Mouse (Mus musculus) neural tube, embryonic 12.5 days (tissue): ENCODE data around the gene Arl6ip5. TPM values are rescaled to one million over a fixed set of nuclear protein-coding genes. Genes with fewer than 3 reads are reported as not detected.
"Not testable (repeated sequence)": the region's sequence is repeated elsewhere in the genome, so short reads cannot be mapped to it uniquely, and the experiment has no call there.

Experiments
- ATAC-seq: fragments of 200-750 bp; cut with Nextera tagmentation; 2 replicates; pipeline ENCODE4 v1.8.0; 2017; ENCODE audit warnings: low read depth, mild to moderate bottlenecking, moderate TSS enrichment, moderate library complexity; ENCODE audit not compliant: low FRiP score
- H3K27ac ChIP-seq: fragments of 300-500 bp; sonication (generic); 2 replicates; pipeline ENCODE4 v1.5.1; 2016
- H3K27me3 ChIP-seq: fragments of 300-500 bp; sonication (generic); replicated peaks from 2 replicates; pipeline ENCODE4 v1.6.1; 2016; ENCODE audit warnings: mild to moderate bottlenecking
- H3K36me3 ChIP-seq: fragments of 300-500 bp; sonication (generic); 2 replicates; pipeline ENCODE4 v1.6.1; 2016; ENCODE audit warnings: mild to moderate bottlenecking
- H3K4me1 ChIP-seq: fragments of 300-500 bp; sonication (generic); 2 replicates; pipeline ENCODE4 v1.6.1; 2016
- H3K4me2 ChIP-seq: fragments of 300-500 bp; sonication (generic); replicated peaks from 2 replicates; pipeline ENCODE4 v1.6.1; 2016; ENCODE audit warnings: mild to moderate bottlenecking
- H3K4me3 ChIP-seq: fragments of 300-500 bp; sonication (generic); 2 replicates; pipeline ENCODE4 v1.5.1; 2016
- H3K9ac ChIP-seq: fragments of 300-500 bp; sonication (generic); 2 replicates; pipeline ENCODE4 v1.6.1; 2016; ENCODE audit warnings: mild to moderate bottlenecking
- H3K9me3 ChIP-seq: fragments of 300-500 bp; sonication (generic); 2 replicates; pipeline ENCODE4 v1.6.1; 2016; ENCODE audit warnings: mild to moderate bottlenecking
- WGBS: fragments of 180-500 bp; shearing (Covaris S2); methylation state at CpG from one replicate; pipeline ENCODE4 v1.1.7; 2016; 5-methylcytosine and 5-hydroxymethylcytosine counted together
- polyA plus RNA-seq: library from polyadenylated mRNA; unstranded; fragments of >200 nt; fragmentation: Nextera tagmentation; extraction: Ambion mirVana; gene quantifications from 2 replicates; pipeline ENCODE4 v1.2.1, GENCODE M21; 2016

Gene Arl6ip5
- polyA plus RNA-seq, 1 experiment from 2014 or later = 81.3 TPM

DNA sequence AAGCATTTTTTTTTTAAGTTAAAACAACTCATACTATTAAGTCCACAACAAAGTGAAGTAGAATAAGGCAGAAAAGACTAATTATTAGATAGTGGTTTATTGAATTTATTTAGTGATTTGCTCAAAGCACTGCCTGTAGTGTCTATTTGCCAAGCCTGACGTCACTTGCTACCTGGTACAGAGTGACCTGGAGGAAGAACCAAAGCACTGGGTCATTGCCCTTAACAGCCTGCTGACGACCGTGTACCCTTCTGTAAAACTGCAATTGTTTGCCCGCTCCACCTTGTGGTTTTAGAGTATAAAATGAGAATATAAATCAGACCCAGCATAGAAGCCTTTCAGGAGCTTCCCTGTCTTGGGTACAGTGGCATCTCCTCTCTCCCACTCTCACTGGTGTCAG, 51.7 kb downstream of the Arl6ip5 start:
- H3K4me3 ChIP-seq = no peak overlapping the region
- no peak overlapping the region for H3K9ac ChIP-seq
- WGBS = 49% methylated on average over 4 of the region's 4 CpGs
- H3K27me3 ChIP-seq = no peaks in the 10 kb centered on the region
- no peak for ATAC-seq
- no peaks in the 10 kb centered on the region for H3K4me1 ChIP-seq
- H3K9me3 ChIP-seq = no peaks in the 10 kb centered on the region
- H3K4me2 ChIP-seq = no peak overlapping the region
- H3K36me3 ChIP-seq = no peaks in the 10 kb centered on the region
- H3K27ac ChIP-seq = no peak overlapping the region

DNA sequence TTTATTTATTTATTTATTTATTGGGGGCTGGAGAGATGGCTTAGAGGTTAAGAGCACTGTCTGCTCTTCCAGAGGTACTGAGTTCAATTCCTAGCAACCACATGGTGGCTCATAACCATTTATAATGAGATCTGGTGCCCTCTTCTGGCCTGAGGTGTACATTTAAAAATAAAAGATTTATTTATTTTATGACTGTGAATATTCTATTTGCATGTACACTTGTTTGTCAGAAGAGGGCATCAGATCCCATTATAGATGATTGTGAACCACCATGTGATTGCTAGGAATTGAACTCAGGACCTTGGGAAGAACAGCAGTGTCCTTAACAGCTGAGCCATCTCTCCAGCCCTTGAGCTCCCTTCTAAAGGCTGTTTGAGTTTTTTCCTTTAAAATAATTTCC, 53.3 kb downstream of the Arl6ip5 start:
- H3K4me3 ChIP-seq, H3K27me3 ChIP-seq, H3K9ac ChIP-seq, H3K9me3 ChIP-seq, H3K4me1 ChIP-seq, ATAC-seq, H3K4me2 ChIP-seq, H3K27ac ChIP-seq, H3K36me3 ChIP-seq: not testable (repeated sequence)

DNA sequence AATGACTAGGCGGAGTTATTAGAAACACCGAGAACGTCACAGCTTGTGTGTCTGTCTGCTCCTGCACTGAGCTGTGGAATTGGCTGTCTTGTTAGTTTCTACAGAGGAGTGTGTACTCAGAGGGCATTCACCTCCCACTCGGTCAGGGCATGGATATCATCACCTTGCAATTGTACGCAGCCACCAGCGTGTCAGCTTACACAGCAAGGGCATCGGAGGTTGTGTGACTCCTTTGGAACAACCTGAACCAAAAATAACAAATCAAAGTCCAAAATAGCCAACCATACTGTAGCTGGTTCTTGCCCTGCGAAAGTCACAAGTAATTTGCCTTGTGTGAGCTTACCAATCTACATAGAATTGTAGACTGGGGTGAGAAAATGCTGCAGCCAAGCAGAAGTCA, 54.8 kb downstream of the Arl6ip5 start:
- no peaks in the 10 kb centered on the region for H3K9me3 ChIP-seq
- H3K4me2 ChIP-seq = no peak overlapping the region
- H3K36me3 ChIP-seq = no peaks in the 10 kb centered on the region
- H3K27me3 ChIP-seq = no peaks in the 10 kb centered on the region
- ATAC-seq = no peak
- no peak overlapping the region for H3K27ac ChIP-seq
- no peaks in the 10 kb centered on the region for H3K4me1 ChIP-seq
- 84% methylated on average over 8 of the region's 8 CpGs for WGBS
- no peak overlapping the region for H3K4me3 ChIP-seq
- H3K9ac ChIP-seq = no peak overlapping the region

DNA sequence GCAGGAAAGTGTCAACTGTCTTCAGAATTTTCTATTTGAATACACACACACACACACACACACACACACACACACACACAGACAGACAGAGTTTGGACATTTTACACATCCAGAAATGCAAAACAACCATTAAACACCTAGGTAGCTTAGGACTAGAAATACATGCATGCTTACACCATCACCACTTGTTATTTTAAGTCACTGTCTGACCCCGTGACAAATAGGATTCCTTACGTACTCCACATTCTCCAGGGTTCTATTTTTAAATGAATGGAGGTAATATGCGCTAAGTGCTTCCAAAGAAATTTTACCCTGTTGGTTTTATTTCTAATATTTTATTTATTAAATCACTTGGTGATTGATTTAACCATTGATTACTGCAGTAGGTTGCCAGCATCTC, 55.2 kb downstream of the Arl6ip5 start:
- H3K27me3 ChIP-seq = no peaks in the 10 kb centered on the region
- no peaks in the 10 kb centered on the region for H3K9me3 ChIP-seq
- WGBS = 80% methylated on average over 3 of the region's 3 CpGs
- no peak overlapping the region for H3K9ac ChIP-seq
- no peak overlapping the region for H3K4me3 ChIP-seq
- no peaks in the 10 kb centered on the region for H3K36me3 ChIP-seq
- no peaks in the 10 kb centered on the region for H3K4me1 ChIP-seq
- no peak overlapping the region for H3K27ac ChIP-seq
- H3K4me2 ChIP-seq = no peak overlapping the region
- no peak for ATAC-seq

DNA sequence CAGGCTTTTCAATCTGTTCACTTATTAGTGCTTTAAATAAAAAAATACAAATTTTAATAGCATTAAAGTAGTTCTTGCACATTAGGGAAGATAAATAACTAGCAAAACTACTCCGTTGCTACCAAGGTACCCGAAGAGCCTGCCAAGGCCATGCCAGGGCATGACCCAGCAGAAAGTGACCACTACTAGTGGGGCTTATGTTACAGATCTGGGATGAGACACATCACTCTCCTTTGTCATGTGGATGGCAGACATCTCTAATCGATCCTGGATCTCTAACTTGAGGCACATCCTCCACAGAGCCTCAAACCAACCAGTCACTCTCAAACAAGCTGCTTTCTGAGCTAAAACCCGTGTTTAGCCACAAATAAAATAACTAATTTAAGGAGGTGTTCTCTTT, 56.2 kb downstream of the Arl6ip5 start:
- Histone ChIP-seq H3K4me2 (no peak overlapping the region), H3K9ac (no peak overlapping the region), H3K27me3 (no peaks in the 10 kb centered on the region), H3K27ac (no peak overlapping the region), H3K4me3 (no peak overlapping the region), H3K9me3 (no peaks in the 10 kb centered on the region), H3K4me1 (no peaks in the 10 kb centered on the region), H3K36me3 (no peaks in the 10 kb centered on the region)
- no peak for ATAC-seq
- 79% methylated on average over 4 of the region's 4 CpGs for WGBS

DNA sequence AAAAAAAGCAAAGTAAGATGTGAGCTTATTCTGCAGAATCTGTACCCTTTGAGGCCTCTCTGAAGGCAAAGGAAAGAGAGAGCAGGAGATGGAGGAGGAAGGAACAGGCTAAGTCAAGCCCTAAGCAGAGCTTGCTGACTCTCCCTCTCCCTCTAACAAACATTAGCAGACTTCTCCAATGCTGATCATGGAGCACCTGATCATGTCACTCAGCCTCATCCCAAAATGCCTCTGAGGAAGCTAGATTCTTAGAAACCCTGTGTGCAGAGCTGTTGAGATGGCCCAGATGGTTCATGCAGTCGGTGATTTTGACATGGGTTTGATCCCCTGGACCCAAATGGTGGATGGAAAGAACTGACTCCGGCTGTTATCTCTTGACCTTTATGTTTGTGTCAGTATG, 56.6 kb downstream of the Arl6ip5 start:
- no peak overlapping the region for H3K4me3 ChIP-seq
- no peaks in the 10 kb centered on the region for H3K27me3 ChIP-seq
- H3K9ac ChIP-seq = no peak overlapping the region
- 93% methylated on average over 2 of the region's 2 CpGs for WGBS
- no peak overlapping the region for H3K27ac ChIP-seq
- ATAC-seq = no peak
- H3K36me3 ChIP-seq = no peaks in the 10 kb centered on the region
- no peak overlapping the region for H3K4me2 ChIP-seq
- no peaks in the 10 kb centered on the region for H3K4me1 ChIP-seq
- H3K9me3 ChIP-seq = no peaks in the 10 kb centered on the region

DNA sequence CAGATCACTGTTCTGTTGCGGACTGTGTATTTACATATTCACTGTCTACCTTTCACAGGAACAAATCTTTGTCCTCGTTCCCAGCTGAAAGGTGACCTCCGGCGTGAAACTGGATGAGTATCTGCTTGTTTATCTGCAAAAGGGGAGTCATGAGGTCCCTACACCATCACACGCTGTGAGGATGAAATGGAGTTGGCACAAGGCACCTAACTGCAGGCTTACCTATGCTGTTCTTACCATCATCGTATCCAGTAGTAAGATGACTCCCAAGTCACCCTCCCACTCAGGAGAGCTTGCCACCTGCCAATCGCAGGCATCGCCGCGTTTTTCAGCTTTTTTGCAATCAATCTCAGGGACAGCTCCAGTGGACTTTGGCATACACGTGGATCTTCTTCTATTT, 59.1 kb downstream of the Arl6ip5 start:
- Histone ChIP-seq H3K4me2 (no peak overlapping the region), H3K36me3 (no peaks in the 10 kb centered on the region), H3K4me3 (no peak overlapping the region), H3K9me3 (no peaks in the 10 kb centered on the region), H3K27me3 (no peaks in the 10 kb centered on the region), H3K4me1 (no peaks in the 10 kb centered on the region), H3K9ac (no peak overlapping the region), H3K27ac (no peak overlapping the region)
- ATAC-seq = no peak
- 84% methylated on average over 11 of the region's 11 CpGs for WGBS

DNA sequence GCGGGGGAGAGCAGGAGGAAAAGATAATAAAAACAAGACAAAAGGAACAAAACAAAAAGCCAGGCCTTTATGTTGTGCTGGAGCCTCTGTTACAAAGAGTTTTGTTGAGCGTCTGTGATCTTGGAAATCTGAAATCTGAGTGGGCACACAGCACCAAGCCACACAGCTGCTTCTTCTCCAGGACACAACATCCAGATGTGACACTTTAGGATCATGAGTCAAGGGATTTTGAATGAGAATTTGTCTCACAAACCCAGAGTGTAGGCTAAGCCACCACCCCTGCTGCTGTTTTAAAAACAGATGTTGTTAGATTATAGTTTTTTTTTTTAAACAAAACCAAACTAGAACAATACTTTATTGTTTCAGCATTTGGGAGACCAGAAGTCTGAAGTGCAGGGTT, 61.9 kb downstream of the Arl6ip5 start:
- Histone ChIP-seq H3K27ac (no peak overlapping the region), H3K36me3 (no peaks in the 10 kb centered on the region), H3K4me3 (no peak overlapping the region), H3K4me2 (no peak overlapping the region), H3K4me1 (peaks cover 9% of the 10 kb centered on the region; the same call in 1 of the 2 replicates), H3K9ac (no peak overlapping the region), H3K27me3 (no peaks in the 10 kb centered on the region; the same call in 1 of the 2 replicates), H3K9me3 (no peaks in the 10 kb centered on the region)
- 36% methylated on average over 2 of the region's 2 CpGs for WGBS
- no peak for ATAC-seq

DNA sequence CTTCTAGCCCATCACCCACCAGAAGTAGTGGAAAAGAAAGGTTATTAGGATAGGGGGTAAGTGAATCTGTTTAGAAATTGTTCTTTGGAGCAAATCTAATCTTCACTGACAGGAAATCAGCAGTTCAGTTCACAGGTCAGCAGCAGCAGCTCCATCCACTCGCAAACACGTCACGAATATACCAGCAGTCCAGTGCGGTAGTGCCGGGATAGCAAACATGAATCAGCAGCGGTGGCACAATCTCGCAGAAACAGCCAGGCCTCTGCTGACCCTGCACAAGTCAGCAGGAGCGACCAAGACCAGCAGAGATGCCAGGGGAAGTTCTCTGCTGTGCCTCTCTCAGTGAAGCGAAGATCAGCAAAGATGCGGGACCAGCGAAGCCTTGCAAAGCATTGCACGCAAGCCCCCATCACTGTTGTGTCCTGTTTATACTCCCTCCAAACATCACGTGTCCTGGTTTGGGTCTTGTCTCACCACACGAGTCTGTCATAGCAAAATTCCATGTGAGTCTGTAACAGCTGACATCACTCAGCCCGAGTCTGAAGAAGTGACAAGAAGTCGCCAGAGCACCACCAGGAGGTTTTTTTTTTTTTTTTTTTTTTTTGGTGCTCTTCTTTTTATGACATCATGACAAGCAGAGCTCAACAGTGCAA, 62.7 kb downstream of the Arl6ip5 start:
- Histone ChIP-seq H3K9me3 (no peaks in the 10 kb centered on the region), H3K9ac (no peak overlapping the region), H3K4me3 (no peak overlapping the region), H3K4me1 (peaks cover 10% of the 10 kb centered on the region; the same call in 1 of the 2 replicates), H3K4me2 (no peak overlapping the region), H3K27me3 (no peaks in the 10 kb centered on the region; the same call in 1 of the 2 replicates), H3K36me3 (no peaks in the 10 kb centered on the region), H3K27ac (no peak overlapping the region)
- WGBS = 90% methylated on average over 16 of the region's 16 CpGs
- no peak for ATAC-seq

DNA sequence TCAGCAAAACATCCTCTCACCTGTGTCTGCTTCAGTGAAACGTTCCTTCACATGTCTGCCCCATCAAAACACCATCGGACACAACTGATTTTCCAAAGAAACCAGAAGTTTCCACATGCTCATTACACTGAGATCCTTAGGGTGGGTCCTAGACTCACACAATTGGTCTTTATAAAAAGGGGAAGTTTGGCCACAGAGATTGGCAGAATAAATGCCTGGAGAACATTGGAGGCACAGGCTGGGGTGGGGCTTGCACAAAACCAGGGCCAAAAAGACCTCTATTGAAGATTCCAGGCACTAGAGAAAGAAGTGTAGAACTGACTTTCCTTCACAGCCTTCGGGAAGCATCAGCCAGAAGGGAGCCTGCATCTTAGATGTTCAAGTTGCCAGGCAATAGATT, 63.3 kb downstream of the Arl6ip5 start:
- Histone ChIP-seq H3K36me3 (no peaks in the 10 kb centered on the region), H3K9ac (no peak overlapping the region), H3K27me3 (no peaks in the 10 kb centered on the region; the same call in 1 of the 2 replicates), H3K27ac (no peak overlapping the region), H3K4me1 (peaks cover 14% of the 10 kb centered on the region), H3K4me2 (no peak overlapping the region), H3K9me3 (no peaks in the 10 kb centered on the region), H3K4me3 (no peak overlapping the region)
- ATAC-seq = no peak
- WGBS = 85% methylated on average over 3 of the region's 3 CpGs

DNA sequence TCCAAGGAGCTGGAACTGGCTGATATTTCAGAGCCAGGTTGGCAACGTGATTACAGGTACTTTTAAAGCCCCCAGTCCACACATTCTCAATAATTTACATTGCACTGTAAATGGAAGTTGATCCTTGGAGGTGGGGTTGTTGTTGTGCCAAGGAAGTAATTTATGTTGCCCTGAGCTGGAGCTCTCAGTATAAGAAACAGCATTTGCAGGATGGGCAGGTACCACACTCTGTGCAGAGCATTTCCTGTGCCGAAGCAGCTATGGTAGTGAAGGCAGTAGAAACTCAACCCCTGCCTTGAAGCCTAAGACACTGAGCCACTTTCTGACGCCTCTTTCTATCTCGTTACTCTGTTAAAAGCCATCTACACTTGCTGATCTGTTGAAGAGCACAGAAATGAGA, 65.3 kb downstream of the Arl6ip5 start:
- peaks cover 14% of the 10 kb centered on the region for H3K4me1 ChIP-seq
- peak overlapping the region; percentile 16; the same call in 1 of the 2 replicates for H3K4me2 ChIP-seq
- no peaks in the 10 kb centered on the region for H3K36me3 ChIP-seq
- no peaks in the 10 kb centered on the region; the same call in 1 of the 2 replicates for H3K27me3 ChIP-seq
- ATAC-seq = no peak
- no peak overlapping the region for H3K9ac ChIP-seq
- 64% methylated on average over 4 of the region's 4 CpGs for WGBS
- H3K27ac ChIP-seq = no peak overlapping the region
- H3K9me3 ChIP-seq = no peaks in the 10 kb centered on the region
- no peak overlapping the region for H3K4me3 ChIP-seq

DNA sequence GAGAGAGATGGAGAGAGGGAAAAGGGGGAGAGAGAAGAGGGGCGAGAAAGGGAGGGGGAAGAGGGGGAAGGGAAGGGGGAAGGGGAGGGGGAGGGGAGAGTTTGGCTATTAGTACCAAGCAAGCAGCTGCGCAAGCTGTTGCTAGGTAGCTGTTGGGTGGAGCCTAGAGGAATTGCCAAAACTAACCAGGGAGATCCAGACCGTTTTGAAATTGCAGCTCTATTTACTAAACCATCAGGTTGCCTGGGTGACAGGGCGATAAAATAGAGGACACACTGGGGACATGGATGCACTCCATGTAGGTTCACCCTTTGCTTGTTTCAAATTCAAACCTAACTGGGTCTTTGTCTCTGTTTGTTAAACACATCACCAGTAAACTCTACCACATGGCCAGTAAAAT, 65.9 kb downstream of the Arl6ip5 start:
- Histone ChIP-seq H3K4me3 (no peak overlapping the region), H3K36me3 (no peaks in the 10 kb centered on the region), H3K9ac (no peak overlapping the region), H3K4me1 (peaks cover 14% of the 10 kb centered on the region), H3K9me3 (no peaks in the 10 kb centered on the region), H3K27ac (no peak overlapping the region), H3K27me3 (no peaks in the 10 kb centered on the region; the same call in 1 of the 2 replicates), H3K4me2 (peak overlapping the region; percentile 16; the same call in 1 of the 2 replicates)
- 36% methylated on average over 4 of the region's 4 CpGs for WGBS
- no peak for ATAC-seq

DNA sequence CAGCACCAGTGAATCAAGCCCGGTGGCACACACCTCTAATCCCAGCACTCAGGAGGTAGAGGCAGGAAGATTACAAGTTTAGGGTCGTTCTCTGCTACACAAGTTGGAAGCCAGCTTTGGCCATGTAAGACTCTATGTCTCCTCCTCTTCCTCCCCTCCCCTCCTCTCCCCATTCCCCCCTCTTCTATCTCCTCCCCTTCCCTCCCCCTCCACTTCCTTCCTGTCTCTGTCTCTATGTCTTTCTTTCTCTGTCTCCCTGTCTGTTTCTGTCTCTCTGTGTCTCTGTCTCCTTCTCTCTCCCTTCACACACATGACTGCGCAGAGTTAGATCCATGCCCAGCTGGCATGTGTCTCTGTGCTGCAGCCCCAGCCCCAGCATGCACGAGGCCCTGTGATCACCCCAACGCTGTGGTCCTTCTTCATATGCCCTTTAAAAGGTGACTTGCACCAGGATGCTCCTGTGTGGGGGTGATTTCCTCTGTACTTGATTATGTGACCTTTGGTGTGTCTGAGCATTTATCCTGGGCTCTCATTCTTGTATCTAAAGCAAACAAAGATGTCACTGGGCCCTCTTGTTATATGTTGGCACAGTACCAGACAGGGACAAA, 66.5 kb downstream of the Arl6ip5 start:
- no peak overlapping the region for H3K27ac ChIP-seq
- H3K9me3 ChIP-seq = no peaks in the 10 kb centered on the region
- WGBS = 65% methylated on average over 5 of the region's 5 CpGs
- H3K4me1 ChIP-seq = peaks cover 14% of the 10 kb centered on the region
- no peak for ATAC-seq
- H3K4me2 ChIP-seq = no peak overlapping the region
- H3K36me3 ChIP-seq = no peaks in the 10 kb centered on the region
- H3K4me3 ChIP-seq = no peak overlapping the region
- no peaks in the 10 kb centered on the region; the same call in 1 of the 2 replicates for H3K27me3 ChIP-seq
- H3K9ac ChIP-seq = no peak overlapping the region
